Mouse (Mus musculus) G1E (cell line): ENCODE measurements around the gene Tnp2. TPM values are rescaled to one million over a fixed set of nuclear protein-coding genes. Genes with fewer than 3 reads are reported as not detected.

Source experiments
- ATAC-seq: 2 replicates; pipeline ENCODE4 v1.8.0; 2016; ENCODE audit warnings: mild to moderate bottlenecking; ENCODE audit not compliant: insufficient number of reproducible peaks, poor library complexity, low FRiP score, severe bottlenecking; ENCODE audit errors: extremely low read depth
- DNase-seq: peaks from one replicate; pipeline ENCODE4 v3.0.0; 2012; ENCODE audit warnings: low spot score
- H3K27me3 ChIP-seq: 2 replicates; pipeline ENCODE4 v1.6.1; 2012; ENCODE audit warnings: mild to moderate bottlenecking, low read length, inconsistent platforms; ENCODE audit not compliant: insufficient read depth
- H3K36me3 ChIP-seq: replicated peaks from 2 replicates; pipeline ENCODE3; 2012; ENCODE audit warnings: mild to moderate bottlenecking, inconsistent platforms
- H3K4me1 ChIP-seq: 2 replicates; pipeline ENCODE4 v1.6.1; 2012; ENCODE audit warnings: low read depth, low read length, inconsistent platforms, mixed read lengths; ENCODE audit not compliant: insufficient read depth
- H3K4me3 ChIP-seq: 2 replicates; pipeline ENCODE4 v1.5.1; 2012; ENCODE audit warnings: low read depth, mild to moderate bottlenecking, inconsistent platforms, low read length, moderate library complexity, mixed read lengths
- H3K9me3 ChIP-seq: replicated peaks from 2 replicates; pipeline ENCODE4 v1.6.1; 2012; ENCODE audit warnings: inconsistent platforms
- CTCF ChIP-seq: IDR thresholded peaks from 2 replicates; pipeline ENCODE4 v1.5.1; 2012; ENCODE audit warnings: low read depth, low read length, inconsistent platforms, mixed read lengths
- GATA1 ChIP-seq: IDR thresholded peaks from 2 replicates; pipeline ENCODE4 v1.6.1; 2012; ENCODE audit warnings: borderline replicate concordance, low read length, inconsistent platforms, mixed read lengths
- GATA2 ChIP-seq: IDR thresholded peaks from 2 replicates; pipeline ENCODE4 v1.6.1; 2012; ENCODE audit warnings: low read depth, low read length, inconsistent platforms, borderline replicate concordance
- POLR2AphosphoS5 ChIP-seq: IDR thresholded peaks from 2 replicates; pipeline ENCODE4 v1.6.1; 2012; ENCODE audit warnings: low read depth, low read length, inconsistent platforms; ENCODE audit not compliant: insufficient replicate concordance
- TAL1 ChIP-seq: conservative IDR thresholded peaks from 2 replicates; pipeline ENCODE4 v1.6.1; 2012; ENCODE audit warnings: low read depth, low read length, inconsistent platforms, mixed read lengths
- polyA plus RNA-seq: library from polyadenylated mRNA; stranded (reverse); fragments of >175 nt; gene quantifications from 2 replicates; pipeline ENCODE4 v1.2.3, GENCODE M21; 2012
- total RNA-seq, 2 experiments: library from RNA; stranded (forward) in 1 of 2; stranded (reverse) in 1 of 2; fragments of 200-1000 nt in 1 of 2; fragments of >200 nt in 1 of 2; fragmentation: Nextera tagmentation in 1 of 2; gene quantifications; 2 replicates each; pipeline ENCODE4 v1.2.3; 2014 to 2017

Gene Tnp2
- total and polyA plus RNA-seq, 3 experiments, result not detected

- no peak for TF ChIP-seq CTCF
- no peak for TF ChIP-seq GATA2
- TF ChIP-seq POLR2AphosphoS5, result no peak
- no peak for TF ChIP-seq TAL1
- TF ChIP-seq GATA1, result no peak
- H3K4me1 ChIP-seq, result peaks cover 5% of the 10 kb centered on the region; the same call in 1 of the 2 replicates
- H3K36me3 ChIP-seq, result no peaks in the 10 kb centered on the region
- DNase-seq (no peak), ATAC-seq (no peak)
- peaks cover 36% of the 10 kb centered on the region for H3K27me3 ChIP-seq
- H3K4me3 ChIP-seq, result no peak within 1 kb of the TSS
- no peaks in the 10 kb centered on the region for H3K9me3 ChIP-seq
These were observed 7.6 kb upstream of the Tnp2 start, which contains the start of gene Prm2 for GRCm38 (mm10) chr16:10796034-10796433. TSS of gene Prm2 (minus strand) at chr16:10796134.

GRCm38 (mm10) chr16:10790702-10791101 lies 2.2 kb upstream of the Tnp2 start, which contains the start of gene Prm3:
TSS of gene Prm3 (minus strand) at chr16:10790914.
- H3K36me3 ChIP-seq, result no peaks in the 10 kb centered on the region
- DNase-seq (no peak), ATAC-seq (no peak)
- no peaks in the 10 kb centered on the region for H3K9me3 ChIP-seq
- peaks cover 42% of the 10 kb centered on the region for H3K4me1 ChIP-seq
- H3K27me3 ChIP-seq, result peaks cover 40% of the 10 kb centered on the region
- TF ChIP-seq GATA1, result no peak
- no peak for TF ChIP-seq POLR2AphosphoS5
- TF ChIP-seq TAL1, result no peak
- TF ChIP-seq GATA2, result no peak
- TF ChIP-seq CTCF, result no peak
- no peak within 1 kb of the TSS for H3K4me3 ChIP-seq

DNA sequence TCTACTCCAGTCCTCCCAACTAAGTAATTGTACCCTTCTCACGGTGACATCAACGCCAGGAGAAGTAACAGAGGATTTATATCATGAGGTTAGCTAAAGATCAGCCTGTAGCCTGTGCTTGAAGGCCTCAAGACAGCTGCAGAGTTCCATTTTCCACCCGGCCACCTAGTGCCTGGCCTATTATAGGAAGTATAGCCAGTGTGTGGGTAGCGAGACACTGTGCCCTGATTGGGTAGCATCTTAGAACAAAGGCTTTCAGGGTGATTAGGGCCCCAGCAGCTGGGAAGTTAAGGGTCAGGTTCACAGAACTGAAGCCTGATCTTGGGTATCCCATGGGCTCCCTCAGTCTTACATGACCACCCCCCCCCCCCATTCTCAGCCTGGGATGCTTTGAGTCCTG lies 406 bp upstream of the Tnp2 start:
- TF ChIP-seq GATA1 (no peak), POLR2AphosphoS5 (no peak), GATA2 (no peak), CTCF (no peak), TAL1 (no peak)
- DNase-seq (no peak), ATAC-seq (no peak)
- Histone ChIP-seq H3K27me3 (peaks cover 34% of the 10 kb centered on the region), H3K9me3 (peaks cover 7% of the 10 kb centered on the region), H3K4me1 (peaks cover 55% of the 10 kb centered on the region), H3K4me3 (no peak overlapping the region), H3K36me3 (peaks cover 9% of the 10 kb centered on the region)

DNA sequence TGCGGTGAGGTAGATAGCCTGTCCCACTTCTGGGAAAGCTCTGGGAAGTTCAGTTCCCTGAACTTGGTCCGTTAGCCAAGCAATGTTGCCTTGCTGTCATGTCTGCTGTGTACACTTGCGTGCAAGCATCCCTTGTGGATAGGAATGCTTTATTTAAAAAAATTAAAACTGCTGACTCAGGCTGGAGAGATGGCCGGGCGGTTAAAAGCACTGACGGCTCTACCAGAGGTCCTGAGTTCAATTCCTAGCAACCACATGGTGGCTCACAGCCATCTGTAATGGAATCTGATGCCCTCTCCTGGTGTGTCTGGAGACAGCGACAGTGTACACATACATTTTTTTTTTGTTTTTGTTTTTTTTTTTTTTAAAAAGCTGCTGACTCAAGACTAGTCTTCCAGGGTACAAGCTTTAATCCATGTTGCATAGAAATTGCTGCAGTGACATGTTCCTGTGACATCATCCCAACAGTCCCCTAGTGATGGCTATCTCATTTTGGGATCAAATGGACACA lies 857 bp downstream of the Tnp2 start:
- Histone ChIP-seq H3K9me3 (peaks cover 7% of the 10 kb centered on the region), H3K4me3 (no peak overlapping the region), H3K36me3 (peaks cover 21% of the 10 kb centered on the region), H3K4me1 (peaks cover 67% of the 10 kb centered on the region), H3K27me3 (peaks cover 34% of the 10 kb centered on the region)
- ATAC-seq (no peak), DNase-seq (no peak)
- TF ChIP-seq POLR2AphosphoS5 (no peak), GATA2 (no peak)

- H3K4me1 ChIP-seq, result peaks cover 74% of the 10 kb centered on the region
- DNase-seq (no peak), ATAC-seq (no peak)
- peaks cover 7% of the 10 kb centered on the region for H3K9me3 ChIP-seq
- H3K36me3 ChIP-seq, result peaks cover 26% of the 10 kb centered on the region
- TF ChIP-seq TAL1 (no peak), POLR2AphosphoS5 (no peak), GATA1 (no peak), GATA2 (no peak), CTCF (no peak)
- peak overlapping the region; percentile 84; the same call in 1 of the 2 replicates for H3K4me3 ChIP-seq
- H3K27me3 ChIP-seq, result peaks cover 29% of the 10 kb centered on the region
These were observed 1.5 kb downstream of the Tnp2 start for GRCm38 (mm10) chr16:10786782-10787547.

DNA sequence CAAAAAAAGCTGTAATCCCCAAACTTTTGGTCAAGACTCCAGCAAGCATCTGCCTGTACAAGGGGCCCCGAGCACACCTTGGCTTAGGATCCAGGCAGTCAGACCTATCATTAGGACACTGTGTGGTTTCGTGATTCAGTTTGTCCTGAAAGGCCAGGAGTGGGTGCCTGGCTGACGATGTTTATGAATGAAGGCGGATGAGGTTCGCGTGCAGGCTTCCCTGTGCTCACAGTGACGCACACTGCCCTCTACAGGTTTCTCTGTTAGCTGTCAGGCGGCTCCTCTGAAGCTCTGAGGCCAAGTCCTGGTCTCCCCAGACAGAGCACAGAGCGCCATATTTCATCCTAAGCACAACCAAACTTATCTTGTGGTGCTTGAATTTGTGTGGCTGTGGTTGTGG lies 2.2 kb downstream of the Tnp2 start:
- Histone ChIP-seq H3K27me3 (peaks cover 23% of the 10 kb centered on the region), H3K36me3 (peaks cover 32% of the 10 kb centered on the region), H3K9me3 (peaks cover 7% of the 10 kb centered on the region), H3K4me1 (peaks cover 78% of the 10 kb centered on the region), H3K4me3 (peak overlapping the region; percentile 84)
- DNase-seq (peak; percentile 76), ATAC-seq (peak; percentile 35; the same call in 1 of the 2 replicates)
- no peak for TF ChIP-seq TAL1
- no peak for TF ChIP-seq GATA2
- peak; percentile 62 for TF ChIP-seq CTCF
- no peak for TF ChIP-seq POLR2AphosphoS5
- TF ChIP-seq GATA1, result no peak
